Mouse (Mus musculus) bone marrow, adult 2 months (tissue): ENCODE data around the gene Msantd2.

ENCODE experiments used
- CTCF ChIP-seq: fragments of 200-500 bp; IDR thresholded peaks from 2 replicates; pipeline ENCODE4 v1.5.1; 2011; ENCODE audit warnings: low read length, control low read depth; ENCODE audit not compliant: control insufficient read depth, insufficient read depth
- POLR2A ChIP-seq: fragments of 200-500 bp; IDR thresholded peaks from 2 replicates; pipeline ENCODE4 v1.6.1; 2011; ENCODE audit warnings: low read depth, mild to moderate bottlenecking, control low read depth, low read length, borderline replicate concordance; ENCODE audit not compliant: control insufficient read depth

DNA sequence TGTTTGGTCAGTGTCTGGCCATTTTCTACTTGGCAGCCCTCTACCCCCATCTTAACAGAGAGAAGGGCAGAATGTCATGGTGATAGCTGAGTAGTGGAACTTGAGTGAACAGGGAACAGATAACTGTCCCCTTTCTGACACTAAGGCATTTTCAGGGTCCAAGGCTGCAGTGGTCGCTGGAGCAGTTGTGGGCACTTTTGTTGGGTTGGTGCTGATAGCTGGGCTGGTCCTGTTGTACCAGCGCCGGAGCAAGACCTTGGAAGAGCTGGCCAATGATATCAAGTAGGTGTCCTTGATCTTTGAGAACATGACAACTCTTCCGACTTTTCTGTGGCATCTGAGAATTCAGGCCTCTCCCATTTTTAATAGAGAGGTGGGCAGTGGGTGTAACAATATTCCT, 47.7 kb downstream of the Msantd2 start:
- TF ChIP-seq CTCF (no peak), POLR2A (no peak)
